Mouse (Mus musculus): Measurements from ENCODE around the gene Olfr399.
A peak's percentile ranks its signal among the peaks of the same experiment; 100 is the strongest.

Gene Olfr399

DNA sequence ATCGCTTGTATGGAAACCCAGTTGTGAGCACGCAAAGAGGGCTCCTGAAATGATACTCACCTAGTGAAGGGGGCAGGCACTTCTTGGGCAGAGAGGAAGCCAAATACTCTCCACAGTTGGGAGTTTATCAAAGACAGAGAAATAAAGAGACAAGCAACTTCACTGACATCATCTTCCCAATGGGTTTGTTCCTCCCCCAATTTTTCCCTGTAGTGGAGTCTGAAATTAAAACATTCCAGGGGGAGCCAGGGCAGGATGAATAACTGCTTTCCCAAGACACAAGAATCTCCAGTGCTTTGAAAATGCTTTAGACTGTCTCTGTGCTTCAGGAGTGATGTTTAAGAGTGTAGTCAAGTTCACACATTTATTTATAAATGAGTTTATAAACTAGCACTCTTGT is at the start of gene Olfr399, which contains the start of gene Olfr139:
Gene Olfr399 (minus strand): TSS at position 165 of the 400 bp plus-strand sequence.
Gene Olfr139 (minus strand): TSS at position 101 of the 400 bp plus-strand sequence.
- DNase-seq (ENCODE audit: low read depth in 1 of 2, low spot score in 2 of 2) = no peak

DNA sequence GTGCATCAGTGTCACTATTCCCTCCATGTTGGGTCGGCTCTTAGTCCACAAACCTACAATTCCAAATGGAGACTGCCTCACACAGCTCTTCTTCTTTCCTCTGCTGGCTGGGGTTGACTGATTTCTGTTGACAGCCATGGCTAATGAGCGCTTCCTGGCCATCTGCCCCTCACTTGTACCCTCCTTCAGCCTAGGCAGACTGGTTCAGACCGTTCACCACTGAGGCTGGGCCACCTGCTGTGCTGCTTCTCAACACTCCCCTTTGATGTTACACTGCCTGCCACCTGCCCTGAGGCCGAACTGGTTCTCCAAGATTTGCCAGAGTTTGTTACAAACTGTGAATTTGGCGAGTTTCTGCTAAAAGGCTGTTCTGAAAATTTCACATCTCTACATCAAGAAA is 48.7 kb upstream of the Olfr399 start:
- no peak for DNase-seq (ENCODE audit: low read depth in 1 of 2, low spot score in 2 of 2)

DNA sequence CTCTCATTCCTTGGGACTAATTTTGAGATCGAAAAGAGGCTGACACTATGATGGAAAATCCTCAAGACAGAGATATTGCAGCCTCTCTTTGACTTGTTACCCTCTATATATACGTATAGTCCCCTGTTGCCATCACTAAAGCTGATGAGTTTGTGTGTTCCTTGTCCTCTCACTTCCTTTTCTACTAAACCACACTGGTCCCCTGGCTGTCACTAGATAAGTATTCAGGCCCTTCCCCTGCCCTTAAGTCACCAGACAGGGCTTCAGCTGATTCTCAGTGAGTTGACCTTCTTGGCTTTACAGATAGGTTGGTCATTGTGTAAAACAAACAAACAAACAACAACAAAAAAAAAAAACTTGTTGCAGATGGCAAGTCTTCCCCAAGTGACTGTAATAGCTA is 45.1 kb upstream of the Olfr399 start:
- DNase-seq (ENCODE audit: low read depth in 1 of 2, low spot score in 2 of 2) = no peak

- peak; percentile 18 to 39 for DNase-seq (ENCODE audit: low read depth in 1 of 2, low spot score in 2 of 2)
Measured at GRCm38 (mm10) chr11:74100724-74101123, 44.3 kb upstream of the Olfr399 start.

- no peak for DNase-seq (ENCODE audit: low read depth in 1 of 2, low spot score in 2 of 2)
Measured at GRCm38 (mm10) chr11:74069655-74070054, 13.2 kb upstream of the Olfr399 start, which contains the start of gene Zfp616. Gene Zfp616 (plus strand): TSS chr11:74069955.

DNA sequence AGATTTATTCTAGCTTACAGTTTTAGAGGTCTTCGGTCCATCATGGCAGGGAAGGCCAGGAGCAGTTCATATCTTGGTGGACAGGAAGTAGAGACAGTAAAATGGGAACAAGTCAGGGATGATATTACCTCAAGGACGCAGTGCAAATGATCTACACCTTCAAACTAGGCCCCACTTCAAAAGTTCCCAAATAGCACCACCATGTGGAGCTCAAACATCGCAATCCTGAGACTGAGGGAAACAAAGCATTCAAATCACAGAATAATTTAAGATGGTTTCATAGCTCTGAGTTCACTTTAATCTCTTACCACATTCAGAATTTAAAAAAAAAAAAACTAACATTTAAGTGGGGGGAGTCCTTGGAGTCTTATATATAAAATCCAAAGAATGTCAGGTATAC is 5.1 kb downstream of the Olfr399 start:
- DNase-seq (ENCODE audit: low read depth in 1 of 2, low spot score in 2 of 2) = no peak
